Mouse (Mus musculus) layer of hippocampus, postnatal 36 days (tissue): ENCODE results near the gene Ltbp3. TPM values are rescaled to one million over a fixed set of nuclear protein-coding genes. Genes with fewer than 3 reads are reported as not detected.

Source experiments
- DNase-seq, 2 experiments: peaks; one replicate each; pipeline ENCODE4 v3.0.0; 2022
- total RNA-seq, 2 experiments: library from RNA; stranded (reverse); gene quantifications; 2 replicates each; pipeline ENCODE4 v1.2.3; 2021

The Ltbp3 gene
- total RNA-seq, 2 experiments from 2014 or later: 24.9 to 28.0 TPM

- no peak for DNase-seq
Observed at GRCm38 (mm10) chr19:5807740-5808139, 67.0 kb downstream of the Ltbp3 start.

Other genes starting within 250 kb of the Ltbp3 start
- 1 to 10 TPM; 5.4 to 8.8 TPM for gene 1700020D05Rik, start 237.1 kb upstream of the Ltbp3 start, total RNA-seq
- 10 to 100 TPM; 80.5 to 83.5 TPM for gene Snx32, start 230.4 kb upstream of the Ltbp3 start, total RNA-seq
- gene Ovol1, start 180.3 kb upstream of the Ltbp3 start, total RNA-seq: not detected
- gene Ap5b1, start 172.9 kb upstream of the Ltbp3 start, total RNA-seq: 1 to 10 TPM; 5.8 to 7.0 TPM
- gene Rnaseh2c, start 139.0 kb upstream of the Ltbp3 start, total RNA-seq: 10 to 100 TPM; 80.2 to 88.0 TPM
- 10 to 100 TPM; 80.1 to 91.1 TPM for gene Kat5, start 130.7 kb upstream of the Ltbp3 start, total RNA-seq
- 10 to 100 TPM; 17.2 to 17.7 TPM for gene Rela, start 103.4 kb upstream of the Ltbp3 start, total RNA-seq
- 10 to 100 TPM; 16.6 to 18.0 TPM for gene Sipa1, start 77.2 kb upstream of the Ltbp3 start, total RNA-seq
- gene Map3k11, start 52.2 kb upstream of the Ltbp3 start, total RNA-seq: 10 to 100 TPM; 17.8 to 18.6 TPM
- 10 to 100 TPM; 61.9 to 68.5 TPM for gene Pcnx3, start 52.0 kb upstream of the Ltbp3 start, total RNA-seq
- not detected for gene Kcnk7, start 36.5 kb upstream of the Ltbp3 start, total RNA-seq
- 10 to 100 TPM; 13.7 to 14.2 TPM for gene Ehbp1l1, start 14.6 kb upstream of the Ltbp3 start, total RNA-seq
- 10 to 100 TPM; 24.1 to 29.4 TPM for gene Fam89b, start 11.3 kb upstream of the Ltbp3 start, total RNA-seq
- gene Scyl1, start 30.5 kb downstream of the Ltbp3 start, total RNA-seq: 10 to 100 TPM; 75.6 to 75.9 TPM
- 10 to 100 TPM; 13.5 to 14.2 TPM for gene Frmd8, start 134.4 kb downstream of the Ltbp3 start, total RNA-seq
- 1 to 10 TPM; 2.5 to 2.7 TPM for gene Slc25a45, start 136.9 kb downstream of the Ltbp3 start, total RNA-seq
- 1 to 10 TPM; 1.9 to 2.2 TPM for gene Tigd3, start 153.2 kb downstream of the Ltbp3 start, total RNA-seq
- gene Dpf2, start 172.1 kb downstream of the Ltbp3 start, total RNA-seq: 100 to 1,000 TPM in 1 of 2 experiments, 10 to 100 TPM in 1; 92.0 to 108 TPM
- 1 to 10 TPM; 4.4 to 5.5 TPM for gene Cdc42ep2, start 183.9 kb downstream of the Ltbp3 start, total RNA-seq
- 1 to 10 TPM; 5.3 to 5.5 TPM for gene Pola2, start 223.3 kb downstream of the Ltbp3 start, total RNA-seq
- not detected for gene Slc22a20, start 245.2 kb downstream of the Ltbp3 start, total RNA-seq